Mouse (Mus musculus) embryonic facial prominence, embryonic 15.5 days (tissue): Measurements from ENCODE around the gene Rbms1. TPM values are rescaled to one million over a fixed set of nuclear protein-coding genes. Genes with fewer than 3 reads are reported as not detected.

Source experiments
- ATAC-seq: fragments of 200-750 bp; cut with Nextera tagmentation; 2 replicates; pipeline ENCODE4 v1.8.0; 2017; ENCODE audit warnings: low read depth, moderate TSS enrichment; ENCODE audit not compliant: insufficient number of reproducible peaks, low FRiP score, low TSS enrichment
- H3K27ac ChIP-seq: fragments of 300-500 bp; sonication (generic); replicated peaks from 2 replicates; pipeline ENCODE4 v1.5.1; 2015; ENCODE audit warnings: mild to moderate bottlenecking, inconsistent platforms
- H3K27me3 ChIP-seq: fragments of 300-500 bp; sonication (generic); 2 replicates; pipeline ENCODE4 v1.6.1; 2015; ENCODE audit warnings: inconsistent platforms
- H3K36me3 ChIP-seq: fragments of 300-500 bp; sonication (generic); 2 replicates; pipeline ENCODE4 v1.6.1; 2015; ENCODE audit warnings: mild to moderate bottlenecking, inconsistent platforms
- H3K4me1 ChIP-seq: fragments of 300-500 bp; sonication (generic); 2 replicates; pipeline ENCODE4 v1.6.1; 2015; ENCODE audit warnings: inconsistent platforms
- H3K4me2 ChIP-seq: fragments of 300-500 bp; sonication (generic); replicated peaks from 2 replicates; pipeline ENCODE4 v1.6.1; 2015; ENCODE audit warnings: mild to moderate bottlenecking, inconsistent platforms
- H3K4me3 ChIP-seq: fragments of 300-500 bp; sonication (generic); replicated peaks from 2 replicates; pipeline ENCODE4 v1.5.1; 2015; ENCODE audit warnings: mild to moderate bottlenecking, inconsistent platforms
- H3K9ac ChIP-seq: fragments of 300-500 bp; sonication (generic); 2 replicates; pipeline ENCODE4 v1.6.1; 2015; ENCODE audit warnings: inconsistent platforms
- H3K9me3 ChIP-seq: fragments of 300-500 bp; sonication (generic); replicated peaks from 2 replicates; pipeline ENCODE4 v1.6.1; 2016; ENCODE audit warnings: inconsistent platforms
- WGBS: fragments of 180-500 bp; shearing (Covaris S2); methylation state at CpG from one replicate; pipeline ENCODE4 v1.1.7; 2015; 5-methylcytosine and 5-hydroxymethylcytosine counted together
- polyA plus RNA-seq: library from polyadenylated mRNA; unstranded; fragments of >200 nt; fragmentation: Nextera tagmentation; extraction: Ambion mirVana; gene quantifications from 2 replicates; pipeline ENCODE4 v1.2.1, GENCODE M21; 2015

Gene Rbms1
- polyA plus RNA-seq, 1 experiment from 2014 or later: 144 TPM

DNA sequence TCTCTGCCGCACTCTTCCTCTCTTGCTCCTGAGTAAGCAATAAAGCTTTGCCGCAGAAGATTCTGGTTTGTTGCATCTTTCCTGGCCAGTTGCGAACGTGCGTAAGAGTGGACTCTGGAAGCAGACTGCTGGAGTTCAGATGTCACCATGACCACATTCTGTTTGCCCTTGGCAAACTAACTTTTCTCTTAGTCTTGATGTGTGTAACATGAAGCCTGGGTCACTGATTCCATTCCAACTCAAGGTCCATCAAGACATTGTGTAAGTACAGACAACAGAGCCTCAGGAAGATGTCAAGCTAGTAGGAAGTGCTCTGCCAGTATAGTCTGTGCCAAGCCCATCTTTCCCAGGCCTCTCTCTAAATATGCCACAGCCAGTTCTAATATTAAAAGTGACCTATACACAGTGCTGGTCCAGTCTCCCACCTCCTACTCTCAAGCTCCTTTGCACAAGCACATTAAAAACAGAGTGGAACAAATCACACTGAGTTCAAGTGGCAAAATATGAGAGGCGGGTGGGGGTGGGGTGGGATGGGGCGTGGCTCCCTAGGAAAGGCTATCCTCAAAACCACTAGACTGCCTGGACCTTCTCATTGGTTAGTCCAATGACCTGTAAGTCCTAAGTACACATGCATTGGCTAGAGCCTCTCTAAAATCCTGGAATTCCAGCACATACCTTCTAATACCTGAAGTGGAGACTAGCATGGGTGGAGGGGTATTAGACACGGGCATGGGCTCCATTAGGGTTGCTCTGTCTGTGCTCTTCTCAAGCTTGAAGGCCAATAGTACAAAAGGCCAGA lies 99.9 kb downstream of the Rbms1 start:
- H3K36me3 ChIP-seq: peaks cover 19% of the 10 kb centered on the region
- H3K27me3 ChIP-seq: no peaks in the 10 kb centered on the region
- H3K4me3 ChIP-seq: no peak overlapping the region
- ATAC-seq: no peak
- no peak overlapping the region for H3K9ac ChIP-seq
- no peak overlapping the region for H3K4me2 ChIP-seq
- peaks cover 32% of the 10 kb centered on the region for H3K4me1 ChIP-seq
- H3K9me3 ChIP-seq: no peaks in the 10 kb centered on the region
- no peak overlapping the region for H3K27ac ChIP-seq
- 88% methylated on average over 8 of the region's 8 CpGs for WGBS

- Histone ChIP-seq H3K27me3 (no peaks in the 10 kb centered on the region), H3K27ac (no peak overlapping the region), H3K9me3 (no peaks in the 10 kb centered on the region), H3K4me3 (no peak overlapping the region), H3K9ac (no peak overlapping the region), H3K4me2 (no peak overlapping the region), H3K36me3 (peaks cover 20% of the 10 kb centered on the region), H3K4me1 (peaks cover 13% of the 10 kb centered on the region; the same call in 1 of the 2 replicates)
- 90% methylated on average over 1 of the region's 1 CpGs for WGBS
- ATAC-seq: no peak
These were observed 104.9 kb downstream of the Rbms1 start for GRCm38 (mm10) chr2:60858116-60858515.

- WGBS: 82% methylated on average over 2 of the region's 2 CpGs
- peaks cover 20% of the 10 kb centered on the region for H3K4me1 ChIP-seq
- no peak overlapping the region for H3K9ac ChIP-seq
- H3K36me3 ChIP-seq: peaks cover 11% of the 10 kb centered on the region; the same call in 1 of the 2 replicates
- no peaks in the 10 kb centered on the region for H3K9me3 ChIP-seq
- no peak for ATAC-seq
- H3K27me3 ChIP-seq: no peaks in the 10 kb centered on the region
- H3K4me2 ChIP-seq: no peak overlapping the region
- H3K27ac ChIP-seq: no peak overlapping the region
- no peak overlapping the region for H3K4me3 ChIP-seq
These were observed 106.9 kb downstream of the Rbms1 start for GRCm38 (mm10) chr2:60856097-60856496.

- no peak overlapping the region for H3K4me2 ChIP-seq
- H3K9ac ChIP-seq: no peak overlapping the region
- H3K4me1 ChIP-seq: peaks cover 30% of the 10 kb centered on the region
- WGBS: 13% methylated on average over 4 of the region's 4 CpGs
- peaks cover 11% of the 10 kb centered on the region; the same call in 1 of the 2 replicates for H3K36me3 ChIP-seq
- ATAC-seq: peak; percentile 78
- H3K27me3 ChIP-seq: no peaks in the 10 kb centered on the region
- no peak overlapping the region for H3K4me3 ChIP-seq
- 0 out of 2 replicates have a peak overlapping the region, but pooled peaks have one; percentile 11 for H3K27ac ChIP-seq
- no peaks in the 10 kb centered on the region for H3K9me3 ChIP-seq
These were observed 108.0 kb downstream of the Rbms1 start for GRCm38 (mm10) chr2:60855006-60855405.

DNA sequence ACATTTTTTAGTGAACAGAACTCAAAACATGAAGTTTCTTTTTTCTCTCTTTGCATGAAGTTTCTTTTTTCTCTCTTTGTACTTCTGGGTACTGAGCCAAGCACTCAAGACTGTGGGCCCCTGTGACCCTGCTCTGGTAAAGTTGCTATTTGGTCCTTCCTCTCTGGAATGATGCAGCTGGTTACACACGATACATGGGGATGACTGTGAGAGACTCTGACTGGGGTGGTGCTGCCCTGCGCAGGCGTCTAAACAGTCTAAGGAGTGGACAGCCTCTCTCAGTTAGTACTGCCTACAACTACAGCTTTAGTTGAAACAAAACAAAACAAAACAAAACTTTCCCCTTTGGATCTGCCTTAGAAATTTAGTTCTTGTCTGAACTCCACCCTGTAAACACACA lies 111.1 kb downstream of the Rbms1 start:
- Histone ChIP-seq H3K9me3 (no peaks in the 10 kb centered on the region), H3K9ac (no peak overlapping the region), H3K4me1 (peaks cover 42% of the 10 kb centered on the region), H3K27ac (no peak overlapping the region), H3K36me3 (peaks cover 2% of the 10 kb centered on the region; the same call in 1 of the 2 replicates), H3K27me3 (no peaks in the 10 kb centered on the region), H3K4me2 (no peak overlapping the region), H3K4me3 (no peak overlapping the region)
- no peak for ATAC-seq
- 67% methylated on average over 3 of the region's 3 CpGs for WGBS

- no peak for ATAC-seq
- H3K36me3 ChIP-seq: peaks cover 2% of the 10 kb centered on the region; the same call in 1 of the 2 replicates
- peak overlapping the region; percentile 71 for H3K27ac ChIP-seq
- no peak overlapping the region for H3K4me2 ChIP-seq
- no peaks in the 10 kb centered on the region for H3K27me3 ChIP-seq
- H3K4me1 ChIP-seq: peaks cover 38% of the 10 kb centered on the region
- no peak overlapping the region for H3K9ac ChIP-seq
- WGBS: 42% methylated on average over 14 of the region's 14 CpGs
- no peak overlapping the region for H3K4me3 ChIP-seq
- H3K9me3 ChIP-seq: no peaks in the 10 kb centered on the region
These were observed 111.8 kb downstream of the Rbms1 start for GRCm38 (mm10) chr2:60851057-60851718.

DNA sequence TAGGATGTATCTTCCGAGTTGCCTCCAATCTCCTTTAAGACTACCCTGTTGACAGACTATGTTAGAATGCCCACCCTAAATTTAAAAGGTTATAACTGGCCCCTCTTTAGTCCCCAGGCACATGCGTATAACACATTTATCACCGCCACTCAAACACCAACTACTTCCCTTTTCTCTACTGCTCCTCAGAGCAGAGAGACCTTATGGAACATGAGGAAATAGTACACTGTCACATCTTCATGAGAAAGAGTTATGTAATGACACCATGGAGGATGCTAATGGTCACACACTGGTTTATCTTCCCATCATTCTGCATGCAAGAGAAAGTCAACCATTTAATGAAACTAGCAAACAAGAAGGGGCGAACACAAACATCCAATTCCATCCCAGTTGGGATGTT lies 114.5 kb downstream of the Rbms1 start:
- 88% methylated on average over 4 of the region's 4 CpGs for WGBS
- ATAC-seq: no peak
- H3K4me2 ChIP-seq: no peak overlapping the region
- H3K36me3 ChIP-seq: peaks cover 2% of the 10 kb centered on the region; the same call in 1 of the 2 replicates
- no peaks in the 10 kb centered on the region for H3K9me3 ChIP-seq
- H3K27me3 ChIP-seq: no peaks in the 10 kb centered on the region
- H3K9ac ChIP-seq: no peak overlapping the region
- H3K4me1 ChIP-seq: peaks cover 38% of the 10 kb centered on the region
- no peak overlapping the region for H3K27ac ChIP-seq
- H3K4me3 ChIP-seq: no peak overlapping the region

DNA sequence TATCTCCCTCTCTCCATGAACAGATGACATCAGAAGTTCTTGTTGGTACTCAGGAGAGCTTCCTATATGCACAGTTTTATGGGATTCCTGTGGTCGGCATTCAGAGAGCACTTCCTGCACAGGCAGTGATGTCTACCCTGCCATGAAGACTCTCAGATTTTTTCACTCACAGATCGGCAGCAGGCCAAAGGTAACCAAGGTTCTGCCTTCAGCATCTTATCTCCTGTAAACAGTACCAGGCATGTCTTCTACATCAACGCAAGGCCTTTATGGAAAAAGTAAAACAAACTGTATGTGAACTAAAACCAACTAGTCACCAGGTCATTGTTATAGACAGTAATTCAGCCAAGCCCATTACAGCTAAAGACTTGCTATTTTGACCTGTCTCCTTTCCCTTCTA lies 115.0 kb downstream of the Rbms1 start:
- no peak overlapping the region for H3K27ac ChIP-seq
- 81% methylated on average over 3 of the region's 3 CpGs for WGBS

GRCm38 (mm10) chr2:60845316-60845894 lies 117.6 kb downstream of the Rbms1 start:
- Histone ChIP-seq H3K9me3 (no peaks in the 10 kb centered on the region), H3K4me3 (no peak overlapping the region), H3K27me3 (no peaks in the 10 kb centered on the region), H3K27ac (no peak overlapping the region), H3K4me1 (peaks cover 29% of the 10 kb centered on the region), H3K9ac (no peak overlapping the region), H3K36me3 (peaks cover 6% of the 10 kb centered on the region; the same call in 1 of the 2 replicates), H3K4me2 (no peak overlapping the region)
- 63% methylated on average over 5 of the region's 5 CpGs for WGBS
- no peak for ATAC-seq

More for the DNA sequence above, 115.0 kb downstream of the Rbms1 start:
- Histone ChIP-seq H3K4me2 (no peak overlapping the region), H3K9ac (no peak overlapping the region), H3K4me1 (peaks cover 41% of the 10 kb centered on the region), H3K4me3 (no peak overlapping the region), H3K36me3 (peaks cover 2% of the 10 kb centered on the region; the same call in 1 of the 2 replicates), H3K27me3 (no peaks in the 10 kb centered on the region), H3K9me3 (no peaks in the 10 kb centered on the region)
- no peak for ATAC-seq

GRCm38 (mm10) chr2:60844259-60844658 lies 118.7 kb downstream of the Rbms1 start:
- 85% methylated on average over 1 of the region's 1 CpGs for WGBS
- Histone ChIP-seq H3K9ac (no peak overlapping the region), H3K4me3 (no peak overlapping the region), H3K4me1 (peaks cover 19% of the 10 kb centered on the region), H3K36me3 (peaks cover 6% of the 10 kb centered on the region; the same call in 1 of the 2 replicates), H3K9me3 (no peaks in the 10 kb centered on the region), H3K27me3 (no peaks in the 10 kb centered on the region), H3K4me2 (no peak overlapping the region), H3K27ac (no peak overlapping the region)
- ATAC-seq: no peak

- peaks cover 15% of the 10 kb centered on the region for H3K4me1 ChIP-seq
- H3K4me2 ChIP-seq: no peak overlapping the region
- ATAC-seq: no peak
- WGBS: 75% methylated on average over 3 of the region's 3 CpGs
- H3K9me3 ChIP-seq: no peaks in the 10 kb centered on the region
- peaks cover 6% of the 10 kb centered on the region; the same call in 1 of the 2 replicates for H3K36me3 ChIP-seq
- no peak overlapping the region for H3K9ac ChIP-seq
- H3K27me3 ChIP-seq: no peaks in the 10 kb centered on the region
- no peak overlapping the region for H3K27ac ChIP-seq
- no peak overlapping the region for H3K4me3 ChIP-seq
These were observed 119.4 kb downstream of the Rbms1 start for GRCm38 (mm10) chr2:60843633-60844032.
